Mouse (Mus musculus) CH12.LX (cell line): ENCODE data around the gene Tmem176b.

Experiments used
- CHD1 ChIP-seq: IDR thresholded peaks from 2 replicates; pipeline ENCODE4 v1.6.1; 2012; ENCODE audit warnings: low read depth, low read length, improper control_type of control experiment, inconsistent platforms
- CTCF ChIP-seq, 2 experiments: IDR thresholded peaks in 1 of 2; conservative IDR thresholded peaks in 1 of 2; 2 replicates each; pipeline ENCODE4 v1.5.1; 2011 to 2012; ENCODE audit warnings: low read depth in 2 of 2, low read length in 2 of 2, improper control_type of control experiment in 1 of 2, inconsistent platforms in 1 of 2, mild to moderate bottlenecking in 1 of 2, moderate library complexity in 1 of 2
- ELF1 ChIP-seq: IDR thresholded peaks from 2 replicates; pipeline ENCODE4 v1.6.1; 2014; ENCODE audit warnings: low read depth, mild to moderate bottlenecking, inconsistent platforms, low read length, improper control_type of control experiment
- HCFC1 ChIP-seq: IDR thresholded peaks from 2 replicates; pipeline ENCODE4 v1.6.1; 2012; ENCODE audit warnings: low read depth, mild to moderate bottlenecking, inconsistent platforms, low read length, improper control_type of control experiment
- IRF4 ChIP-seq: IDR thresholded peaks from 2 replicates; pipeline ENCODE4 v1.6.1; 2014; ENCODE audit warnings: low read depth, mild to moderate bottlenecking, inconsistent platforms, low read length, improper control_type of control experiment
- JUND ChIP-seq: conservative IDR thresholded peaks from 2 replicates; pipeline ENCODE4 v1.6.1; 2011; ENCODE audit warnings: low read depth, low read length, improper control_type of control experiment
- MXI1 ChIP-seq: IDR thresholded peaks from 2 replicates; pipeline ENCODE4 v1.6.1; 2011; ENCODE audit warnings: mild to moderate bottlenecking, low read depth, low read length, improper control_type of control experiment
- NRF1 ChIP-seq: IDR thresholded peaks from 2 replicates; pipeline ENCODE4 v1.6.1; 2014; ENCODE audit warnings: low read depth, mild to moderate bottlenecking, inconsistent platforms, low read length, improper control_type of control experiment, moderate library complexity
- POLR2A ChIP-seq: IDR thresholded peaks from 2 replicates; pipeline ENCODE4 v1.6.1; 2011; ENCODE audit warnings: low read depth, mild to moderate bottlenecking, improper control_type of control experiment, low read length
- SMC3 ChIP-seq: IDR thresholded peaks from 2 replicates; pipeline ENCODE4 v1.6.1; 2011; ENCODE audit warnings: low read depth, low read length, improper control_type of control experiment
- TCF12 ChIP-seq: IDR thresholded peaks from 2 replicates; pipeline ENCODE4 v1.6.1; 2014; ENCODE audit warnings: low read depth, mild to moderate bottlenecking, inconsistent platforms, low read length, improper control_type of control experiment
- USF2 ChIP-seq: conservative IDR thresholded peaks from 2 replicates; pipeline ENCODE4 v1.6.1; 2011; ENCODE audit warnings: low read depth, low read length, improper control_type of control experiment
- ZNF384 ChIP-seq: IDR thresholded peaks from 2 replicates; pipeline ENCODE4 v1.6.1; 2012; ENCODE audit warnings: low read depth, low read length, improper control_type of control experiment, inconsistent platforms

GRCm38 (mm10) chr6:48801897-48802296, 39.4 kb downstream of the Tmem176b start:
- no peak for TF ChIP-seq ZNF384
- no peak for TF ChIP-seq POLR2A
- no peak for TF ChIP-seq CTCF (conservative IDR thresholded peaks at IDR 0.05 in 1 of 2, IDR thresholded peaks at IDR 0.05 in 1 of 2; ENCODE audit: low read depth in 2 of 2, low read length in 2 of 2)
- TF ChIP-seq HCFC1 = no peak
- no peak for TF ChIP-seq JUND
- TF ChIP-seq IRF4 = no peak
- TF ChIP-seq NRF1 = no peak
- TF ChIP-seq MXI1 = no peak
- TF ChIP-seq ELF1 = no peak
- TF ChIP-seq USF2 = no peak
- no peak for TF ChIP-seq CHD1
- TF ChIP-seq SMC3 = no peak
- no peak for TF ChIP-seq TCF12
